In genomic region chr2:74207440-74207839, GRCm38 (mm10) we compare ENCODE assay signal across 20 mouse cellular contexts.
DNase-seq lines count a peak whose midpoint lies in the region; ATAC-seq and TF ChIP-seq lines count a peak whose summit lies in the region.
"Had no signal": no experiment of that assay in that cellular context is flagged by ENCODE, and none has a peak within 500 bp of the region (broad histone marks: within the 10 kb centered on the region; RNA-seq: fewer than 3 reads in every experiment).

No protein-coding gene starts in this region.

- H3K4me3 ChIP-seq in forebrain, embryonic 12.5 days (replicated peaks): no peak overlapping the region
- no peak overlapping the region for H3K4me3 ChIP-seq in forebrain, postnatal 0 days (ENCODE audit: low read depth, low read length)
- H3K4me3 ChIP-seq in heart, embryonic 16.5 days (ENCODE audit: low read length): no peak overlapping the region
- H3K4me3 ChIP-seq in testis, adult 2 months (ENCODE audit: control insufficient read depth, low read depth, low read length): peak overlapping the region; percentile 20
- no peak overlapping the region for H3K4me3 ChIP-seq in limb, embryonic 15.5 days
- no peak overlapping the region for H3K4me3 ChIP-seq in intestine, embryonic 15.5 days (replicated peaks)
- H3K4me3 ChIP-seq: neural tube, embryonic 13.5 days had no signal

- peak overlapping the region; percentile 31; the same call in 1 of the 2 replicates for H3K27ac ChIP-seq in forebrain, embryonic 12.5 days
- H3K27ac ChIP-seq in forebrain, postnatal 0 days (ENCODE audit: low read depth, low read length): no peak overlapping the region
- H3K27ac ChIP-seq in heart, embryonic 16.5 days (ENCODE audit: low read length): no peak overlapping the region
- H3K27ac ChIP-seq in testis, adult 2 months (ENCODE audit: control insufficient read depth, insufficient read depth, low read depth, low read length): no peak overlapping the region
- H3K27ac ChIP-seq in limb, embryonic 15.5 days: 0 out of 2 replicates have a peak overlapping the region, but pooled peaks have one; percentile 40
- no peak overlapping the region for H3K27ac ChIP-seq in intestine, embryonic 15.5 days
- H3K27ac ChIP-seq: liver, embryonic 14.5 days; macrophage; neural tube, embryonic 13.5 days had no signal

- no peak for TF ChIP-seq CTCF in forebrain, postnatal 0 days (IDR thresholded peaks at IDR 0.05; ENCODE audit: low read depth)
- no peak for TF ChIP-seq CTCF in testis, adult 2 months (IDR thresholded peaks at IDR 0.05; ENCODE audit: control insufficient read depth, insufficient read depth, insufficient replicate concordance, low read depth, low read length)

- no peaks in the 10 kb centered on the region for H3K36me3 ChIP-seq in forebrain, embryonic 12.5 days (replicated peaks)
- H3K36me3 ChIP-seq in forebrain, postnatal 0 days (ENCODE audit: insufficient read depth): no peaks in the 10 kb centered on the region
- no peaks in the 10 kb centered on the region for H3K36me3 ChIP-seq in heart, embryonic 16.5 days (ENCODE audit: control insufficient read depth, insufficient read depth)
- H3K36me3 ChIP-seq in testis, adult 2 months (ENCODE audit: control insufficient read depth, insufficient read depth, low read length): no peaks in the 10 kb centered on the region
- H3K36me3 ChIP-seq in limb, embryonic 15.5 days: no peaks in the 10 kb centered on the region
- no peaks in the 10 kb centered on the region for H3K36me3 ChIP-seq in intestine, embryonic 15.5 days
- H3K36me3 ChIP-seq: G1E; neural tube, embryonic 13.5 days had no signal

- no peak overlapping the region for H3K4me2 ChIP-seq in forebrain, embryonic 12.5 days
- no peak overlapping the region for H3K4me2 ChIP-seq in forebrain, postnatal 0 days (ENCODE audit: low read depth)
- peak overlapping the region; percentile 31; the same call in 1 of the 2 replicates for H3K4me2 ChIP-seq in heart, embryonic 16.5 days (ENCODE audit: low read depth, low read length)
- H3K4me2 ChIP-seq in limb, embryonic 15.5 days: no peak overlapping the region
- H3K4me2 ChIP-seq in intestine, embryonic 15.5 days (replicated peaks): no peak overlapping the region
- H3K4me2 ChIP-seq: midbrain, embryonic 11.5 days; neural tube, embryonic 13.5 days had no signal

- H3K4me1 ChIP-seq in forebrain, embryonic 12.5 days: peaks cover 39% of the 10 kb centered on the region
- H3K4me1 ChIP-seq in forebrain, postnatal 0 days (ENCODE audit: insufficient read depth): no peaks in the 10 kb centered on the region; the same call in 1 of the 2 replicates
- peaks cover 5% of the 10 kb centered on the region; the same call in 1 of the 2 replicates for H3K4me1 ChIP-seq in heart, embryonic 16.5 days (ENCODE audit: control insufficient read depth, insufficient read depth, low read length)
- H3K4me1 ChIP-seq in testis, adult 2 months (ENCODE audit: control insufficient read depth, insufficient read depth, low read length): peaks cover 3% of the 10 kb centered on the region; the same call in 1 of the 2 replicates
- peaks cover 18% of the 10 kb centered on the region; the same call in 1 of the 2 replicates for H3K4me1 ChIP-seq in limb, embryonic 15.5 days
- H3K4me1 ChIP-seq in intestine, embryonic 15.5 days (replicated peaks): no peaks in the 10 kb centered on the region

- H3K9ac ChIP-seq in forebrain, embryonic 12.5 days: no peak overlapping the region
- no peak overlapping the region for H3K9ac ChIP-seq in forebrain, postnatal 0 days
- no peak overlapping the region for H3K9ac ChIP-seq in heart, embryonic 16.5 days (ENCODE audit: low read length)
- no peak overlapping the region for H3K9ac ChIP-seq in limb, embryonic 15.5 days
- H3K9ac ChIP-seq in intestine, embryonic 15.5 days: no peak overlapping the region
- H3K9ac ChIP-seq: liver, embryonic 14.5 days; neural tube, embryonic 13.5 days had no signal

- peak; percentile 51; the same call in 1 of the 2 replicates for ATAC-seq in forebrain, embryonic 12.5 days (ENCODE audit: low FRiP score)
- ATAC-seq in forebrain, postnatal 0 days: no peak
- no peak for ATAC-seq in heart, embryonic 16.5 days (replicated peaks; ENCODE audit: extremely low read depth, insufficient read depth, low FRiP score)
- ATAC-seq in limb, embryonic 15.5 days (ENCODE audit: insufficient number of reproducible peaks, low FRiP score, low TSS enrichment, low read depth): no peak
- no peak for ATAC-seq in intestine, embryonic 15.5 days
- ATAC-seq: activated CD4-positive, CD25-positive, alpha-beta regulatory T cell, adult 4 months; inflammation-experienced regulatory T-cells, adult 6 months had no signal

- 30% methylated on average over 10 of the region's 10 CpGs for WGBS in forebrain, embryonic 12.5 days
- 30% methylated on average over 10 of the region's 10 CpGs for WGBS in forebrain, postnatal 0 days
- 20% methylated on average over 10 of the region's 10 CpGs for WGBS in heart, embryonic 16.5 days
- 49% methylated on average over 10 of the region's 10 CpGs for WGBS in limb, embryonic 15.5 days
- WGBS in intestine, embryonic 15.5 days: 56% methylated on average over 10 of the region's 10 CpGs

- no peaks in the 10 kb centered on the region for H3K9me3 ChIP-seq in forebrain, embryonic 12.5 days
- H3K9me3 ChIP-seq in forebrain, postnatal 0 days (ENCODE audit: low read length): no peaks in the 10 kb centered on the region
- no peaks in the 10 kb centered on the region for H3K9me3 ChIP-seq in heart, embryonic 16.5 days (replicated peaks; ENCODE audit: control insufficient read depth, low read length)
- no peaks in the 10 kb centered on the region for H3K9me3 ChIP-seq in limb, embryonic 15.5 days
- H3K9me3 ChIP-seq in intestine, embryonic 15.5 days: no peaks in the 10 kb centered on the region
- H3K9me3 ChIP-seq: G1E; neural tube, embryonic 13.5 days had no signal

- DNase-seq in forebrain, postnatal 0 days: no peak
- no peak for DNase-seq in heart, postnatal 36 days
- DNase-seq in testis, postnatal 14 days (ENCODE audit: low spot score): no peak
- DNase-seq: adrenal gland, postnatal 10 days; cerebellum, adult 11-12 months; cerebellum, postnatal 25 days; embryo, embryonic 11 days; thymus, postnatal 36 days had no signal

- intact Hi-C loops in heart, postnatal 36 days (cut with DNase I): no loop called here

- H3K27me3 ChIP-seq in forebrain, embryonic 12.5 days: no peaks in the 10 kb centered on the region
- H3K27me3 ChIP-seq in forebrain, postnatal 0 days (ENCODE audit: insufficient read depth, low read length): no peaks in the 10 kb centered on the region
- H3K27me3 ChIP-seq in heart, embryonic 16.5 days (ENCODE audit: control insufficient read depth, insufficient read depth, low read length): no peaks in the 10 kb centered on the region
- no peaks in the 10 kb centered on the region for H3K27me3 ChIP-seq in testis, adult 2 months (ENCODE audit: control insufficient read depth, insufficient read depth, low read length)
- H3K27me3 ChIP-seq in limb, embryonic 15.5 days: no peaks in the 10 kb centered on the region
- H3K27me3 ChIP-seq in intestine, embryonic 15.5 days (replicated peaks): no peaks in the 10 kb centered on the region
- H3K27me3 ChIP-seq: neural tube, embryonic 13.5 days had no signal

- no peak for TF ChIP-seq POLR2A in testis, adult 2 months (IDR thresholded peaks at IDR 0.05; ENCODE audit: control insufficient read depth, low read depth, low read length)

Comparison
In these comparisons a context has a peak if more than half of its experiments do, and no peak if none do; other contexts are left out.
1. H3K27ac ChIP-seq: peak in forebrain, embryonic 12.5 days (single experiment) and limb, embryonic 15.5 days (single experiment); none in forebrain, postnatal 0 days (single experiment), heart, embryonic 16.5 days (single experiment), testis, adult 2 months (single experiment) and intestine, embryonic 15.5 days (single experiment).